Mouse (Mus musculus) small intestine, adult 10 weeks (tissue): Measurements from ENCODE around the gene Abca5. TPM values are rescaled to one million over a fixed set of nuclear protein-coding genes. Genes with fewer than 3 reads are reported as not detected.

Experiments
- polyA plus RNA-seq: library from polyadenylated mRNA; stranded (reverse); fragments of 350-450 nt; fragmentation: Illumina TruSeq; extraction: RNeasy Lipid Tissue Mini Kit (QIAGEN cat#74804); gene quantifications from one replicate; pipeline ENCODE4 v1.2.3, GENCODE M21; 2014; ENCODE audit warnings: low replicate concordance

Gene Abca5
- polyA plus RNA-seq: 2.3 TPM

DNA sequence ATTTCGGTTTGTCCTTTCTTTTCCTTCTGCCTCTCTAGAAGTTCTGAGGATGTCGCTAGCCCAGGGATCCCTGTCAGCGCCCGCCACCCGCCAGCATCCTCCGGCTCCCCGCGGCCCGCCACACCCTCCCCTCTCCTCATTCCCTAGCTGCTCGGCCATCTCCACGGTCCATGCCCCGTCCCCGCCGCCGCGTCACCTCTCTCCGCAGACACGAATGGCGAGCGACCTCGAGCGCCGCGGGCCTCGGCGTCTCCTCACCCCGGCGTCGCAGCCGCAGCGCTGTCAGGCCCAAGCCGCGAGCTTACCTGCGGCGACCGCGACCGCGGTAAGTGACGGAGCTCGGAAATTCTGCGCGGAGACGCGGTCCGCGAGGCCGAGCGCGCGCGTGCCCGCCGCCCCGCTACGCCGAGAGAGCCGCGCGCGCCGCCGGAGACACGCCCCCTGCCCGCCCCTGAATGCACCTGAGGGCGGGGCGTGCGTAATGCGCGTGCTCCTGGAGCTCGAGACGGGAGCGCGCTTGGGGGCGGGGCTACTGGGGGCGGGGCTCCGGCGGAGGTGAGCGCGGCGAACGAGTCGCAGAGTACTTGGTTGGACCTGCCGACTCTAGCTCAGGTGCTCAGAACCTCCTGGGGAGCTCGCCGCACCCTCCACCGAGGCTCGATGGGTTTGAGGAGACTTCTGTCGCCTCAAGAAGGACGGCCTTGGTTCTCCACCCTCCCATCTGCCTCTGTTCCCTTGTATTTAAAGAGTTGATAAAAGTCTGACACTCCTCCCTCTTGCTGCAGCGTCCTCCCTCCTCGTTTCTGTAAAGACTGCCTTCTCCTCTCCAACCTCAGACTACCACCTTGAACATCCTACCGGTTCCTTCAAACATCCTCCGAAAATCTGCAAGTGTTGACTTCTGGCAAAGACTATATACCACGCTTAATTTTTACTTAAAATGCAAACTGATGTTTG lies at the start of gene Abca5:
Abca5 (minus strand) TSS at position 428 of the 957 bp plus-strand sequence.

DNA sequence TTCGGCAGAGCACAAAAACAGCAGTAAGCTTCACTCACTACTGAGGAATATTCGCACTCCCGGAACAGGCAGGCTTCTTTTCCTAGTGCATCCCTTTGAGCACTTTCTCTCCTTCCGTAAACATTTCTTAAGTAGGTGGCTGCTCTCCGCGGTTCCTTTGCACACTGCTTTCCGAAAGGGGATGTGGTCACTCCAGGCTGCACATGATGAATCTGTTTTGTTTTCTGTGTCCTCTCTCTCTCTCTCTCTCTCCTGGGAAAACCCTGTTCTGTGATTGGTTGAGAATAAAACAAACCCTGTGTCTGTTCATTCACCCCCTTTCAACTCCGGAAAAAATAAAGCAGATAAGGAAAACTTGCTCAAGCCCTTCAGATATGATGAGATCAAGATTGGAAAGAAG lies 86.0 kb downstream of the Abca5 start, which contains the start of gene Abca6:
Abca6 (minus strand) TSS at position 243 of the 400 bp plus-strand sequence.

Other genes with a start within 250 kb of the Abca5 start
- gene Abca8a, start 241.7 kb downstream of the Abca5 start, polyA plus RNA-seq: 12.7 TPM
- 4.3 TPM for gene Abca9, start 169.5 kb downstream of the Abca5 start, polyA plus RNA-seq
- 0.07 TPM for gene Abca6, start 85.9 kb downstream of the Abca5 start, polyA plus RNA-seq
- gene Map2k6, start 61.4 kb upstream of the Abca5 start, polyA plus RNA-seq: 10.5 TPM